Mouse (Mus musculus) heart, embryonic 12.5 days (tissue): ENCODE measurements around the gene Syn1. TPM values are rescaled to one million over a fixed set of nuclear protein-coding genes. Genes with fewer than 3 reads are reported as not detected.

ENCODE experiments used
- ATAC-seq: fragments of 200-750 bp; cut with Nextera tagmentation; 2 replicates; pipeline ENCODE4 v1.8.0; 2017; ENCODE audit warnings: moderate TSS enrichment, moderate library complexity; ENCODE audit not compliant: insufficient number of reproducible peaks, low FRiP score
- H3K27ac ChIP-seq: fragments of 300-500 bp; sonication (generic); 2 replicates; pipeline ENCODE4 v1.5.1; 2016; ENCODE audit warnings: mild to moderate bottlenecking, moderate library complexity; ENCODE audit not compliant: poor library complexity, severe bottlenecking
- H3K27me3 ChIP-seq: fragments of 300-500 bp; sonication (generic); replicated peaks from 2 replicates; pipeline ENCODE4 v1.6.1; 2016; ENCODE audit warnings: mild to moderate bottlenecking, moderate library complexity
- H3K36me3 ChIP-seq: fragments of 300-500 bp; sonication (generic); 2 replicates; pipeline ENCODE4 v1.6.1; 2016; ENCODE audit warnings: mild to moderate bottlenecking, moderate library complexity
- H3K4me1 ChIP-seq: fragments of 300-500 bp; sonication (generic); replicated peaks from 2 replicates; pipeline ENCODE4 v1.6.1; 2016; ENCODE audit warnings: mild to moderate bottlenecking
- H3K4me2 ChIP-seq: fragments of 300-500 bp; sonication (generic); 2 replicates; pipeline ENCODE4 v1.6.1; 2016; ENCODE audit warnings: mild to moderate bottlenecking, moderate library complexity
- H3K4me3 ChIP-seq: fragments of 300-500 bp; sonication (generic); 2 replicates; pipeline ENCODE4 v1.5.1; 2016; ENCODE audit warnings: mild to moderate bottlenecking
- H3K9ac ChIP-seq: fragments of 300-500 bp; sonication (generic); 2 replicates; pipeline ENCODE4 v1.6.1; 2016; ENCODE audit warnings: mild to moderate bottlenecking, moderate library complexity
- H3K9me3 ChIP-seq: fragments of 300-500 bp; sonication (generic); replicated peaks from 2 replicates; pipeline ENCODE4 v1.6.1; 2016; ENCODE audit warnings: mild to moderate bottlenecking, moderate library complexity
- WGBS: fragments of 180-500 bp; shearing (Covaris S2); methylation state at CpG from one replicate; pipeline ENCODE4 v1.1.7; 2016; 5-methylcytosine and 5-hydroxymethylcytosine counted together
- polyA plus RNA-seq: library from polyadenylated mRNA; unstranded; fragments of >200 nt; fragmentation: Nextera tagmentation; extraction: Ambion mirVana; gene quantifications from 2 replicates; pipeline ENCODE4 v1.2.1, GENCODE M21; 2016

Gene Syn1
- 0.31 and 0.33 TPM in 2 replicates for polyA plus RNA-seq

- Histone ChIP-seq H3K9ac (no peak within 1 kb of the TSS), H3K4me2 (peak within 1 kb of the TSS; percentile 71), H3K9me3 (no peaks in the 10 kb centered on the region), H3K27ac (no peak within 1 kb of the TSS), H3K36me3 (peaks cover 2% of the 10 kb centered on the region; the same call in 1 of the 2 replicates), H3K27me3 (peaks cover 11% of the 10 kb centered on the region; the same call in 1 of the 2 replicates), H3K4me3 (peak within 1 kb of the TSS; percentile 42), H3K4me1 (no peaks in the 10 kb centered on the region)
- 9% methylated on average over 42 of the region's 44 CpGs for whole genome bisulfite sequencing
- peak; percentile 91 for ATAC-seq
These were observed at the start of gene Syn1 for GRCm38 (mm10) chrX:20920844-20921364. Syn1 (minus strand) TSS chrX:20921004.

- WGBS: 16% methylated on average over 57 of the region's 57 CpGs
- Histone ChIP-seq H3K9ac (peak within 1 kb of the TSS; percentile 62), H3K27me3 (no peaks in the 10 kb centered on the region), H3K4me2 (peak within 1 kb of the TSS; percentile 60), H3K4me3 (peak within 1 kb of the TSS; percentile 61), H3K9me3 (no peaks in the 10 kb centered on the region), H3K4me1 (no peaks in the 10 kb centered on the region), H3K27ac (peak within 1 kb of the TSS; percentile 84), H3K36me3 (peaks cover 10% of the 10 kb centered on the region; the same call in 1 of the 2 replicates)
- peak; percentile 96 for ATAC-seq
These were observed 40.9 kb upstream of the Syn1 start, which contains the start of gene Uxt for GRCm38 (mm10) chrX:20961477-20962378. Uxt (minus strand) TSS chrX:20962017.

GRCm38 (mm10) chrX:20950191-20950880 lies 29.5 kb upstream of the Syn1 start, which contains the start of gene Elk1:
Elk1 (minus strand) TSS chrX:20950608.
- WGBS: 8% methylated on average over 30 of the region's 30 CpGs

GRCm38 (mm10) chrX:20946055-20946454 lies 25.3 kb upstream of the Syn1 start:
- Histone ChIP-seq H3K4me2 (no peak overlapping the region), H3K4me3 (no peak overlapping the region), H3K36me3 (no peaks in the 10 kb centered on the region), H3K9me3 (no peaks in the 10 kb centered on the region), H3K4me1 (no peaks in the 10 kb centered on the region), H3K27me3 (no peaks in the 10 kb centered on the region), H3K27ac (no peak overlapping the region), H3K9ac (no peak overlapping the region)
- ATAC-seq: no peak
- WGBS: 9% methylated on average over 4 of the region's 4 CpGs

More at GRCm38 (mm10) chrX:20950191-20950880, 29.5 kb upstream of the Syn1 start, which contains the start of gene Elk1:
- peak within 1 kb of the TSS; percentile 72 for H3K9ac ChIP-seq
- H3K9me3 ChIP-seq: no peaks in the 10 kb centered on the region
- H3K27ac ChIP-seq: peak within 1 kb of the TSS; percentile 36; the same call in 1 of the 2 replicates
- peak within 1 kb of the TSS; percentile 69 for H3K4me2 ChIP-seq
- peak within 1 kb of the TSS; percentile 63 for H3K4me3 ChIP-seq
- H3K27me3 ChIP-seq: no peaks in the 10 kb centered on the region
- peak; percentile 96 for ATAC-seq
- H3K36me3 ChIP-seq: no peaks in the 10 kb centered on the region
- no peaks in the 10 kb centered on the region for H3K4me1 ChIP-seq

DNA sequence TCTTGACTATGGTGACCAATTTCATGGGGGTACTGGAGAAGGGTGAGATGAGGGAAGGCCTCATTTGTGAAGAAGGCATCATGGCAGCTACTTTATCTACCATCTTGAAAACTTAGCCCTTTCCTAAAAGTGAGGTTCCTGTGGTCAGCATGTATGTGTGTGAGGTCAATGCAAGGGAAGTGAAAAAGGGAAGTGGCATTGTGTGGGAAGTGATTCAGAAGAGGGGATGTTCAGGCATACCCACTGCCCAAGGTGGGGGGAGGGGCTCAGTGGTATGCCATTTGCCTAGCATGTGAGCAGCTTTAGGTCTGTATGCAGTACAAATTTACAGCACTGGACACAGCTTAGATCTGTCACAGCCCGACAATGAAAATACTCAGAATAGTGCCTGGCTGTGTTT lies 11.2 kb upstream of the Syn1 start:
- Histone ChIP-seq H3K27ac (no peak overlapping the region), H3K4me2 (no peak overlapping the region), H3K4me1 (no peaks in the 10 kb centered on the region), H3K27me3 (no peaks in the 10 kb centered on the region), H3K4me3 (no peak overlapping the region), H3K36me3 (peaks cover 42% of the 10 kb centered on the region), H3K9me3 (no peaks in the 10 kb centered on the region), H3K9ac (no peak overlapping the region)
- 90% methylated on average over 1 of the region's 1 CpGs for WGBS
- ATAC-seq: no peak

DNA sequence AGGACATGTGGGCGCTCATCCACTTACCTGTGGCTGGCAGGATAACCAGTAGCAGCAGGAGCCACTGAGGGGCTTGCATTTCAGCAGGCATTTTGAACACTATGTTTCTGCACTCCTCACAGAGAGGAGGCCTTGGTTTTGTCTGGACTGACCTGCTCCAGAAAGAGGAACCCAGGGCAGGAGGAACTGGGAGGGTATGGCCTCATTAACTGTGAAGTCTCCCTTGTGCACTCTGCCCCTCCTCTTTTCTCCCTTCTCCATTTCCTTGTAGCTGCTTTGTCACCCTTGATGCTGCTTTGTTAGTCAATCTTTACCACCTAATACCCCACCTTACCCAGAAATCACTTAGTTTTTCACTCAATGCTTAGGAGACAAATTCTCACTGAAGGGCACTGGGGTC lies 10.6 kb upstream of the Syn1 start, which contains the start of gene Cfp:
Gene Cfp, minus strand, starts transcription at position 192 of the 400 bp plus-strand sequence.
- no peaks in the 10 kb centered on the region for H3K4me1 ChIP-seq
- H3K27me3 ChIP-seq: no peaks in the 10 kb centered on the region
- H3K9me3 ChIP-seq: no peaks in the 10 kb centered on the region
- no peak within 1 kb of the TSS for H3K4me2 ChIP-seq
- H3K4me3 ChIP-seq: no peak within 1 kb of the TSS
- ATAC-seq: no peak
- no peak within 1 kb of the TSS for H3K9ac ChIP-seq
- 80% methylated on average over 1 of the region's 1 CpGs for WGBS
- H3K27ac ChIP-seq: no peak within 1 kb of the TSS
- peaks cover 42% of the 10 kb centered on the region for H3K36me3 ChIP-seq

GRCm38 (mm10) chrX:20929859-20930258 lies 9.1 kb upstream of the Syn1 start:
- 78% methylated on average over 1 of the region's 1 CpGs for WGBS
- Histone ChIP-seq H3K9me3 (no peaks in the 10 kb centered on the region), H3K9ac (no peak overlapping the region), H3K4me2 (no peak overlapping the region), H3K4me3 (no peak overlapping the region), H3K36me3 (peaks cover 30% of the 10 kb centered on the region), H3K4me1 (no peaks in the 10 kb centered on the region), H3K27me3 (no peaks in the 10 kb centered on the region), H3K27ac (no peak overlapping the region)
- no peak for ATAC-seq

GRCm38 (mm10) chrX:20924976-20925375 lies 4.2 kb upstream of the Syn1 start:
- ATAC-seq: no peak
- Histone ChIP-seq H3K4me2 (no peak overlapping the region), H3K36me3 (peaks cover 30% of the 10 kb centered on the region), H3K9me3 (no peaks in the 10 kb centered on the region), H3K4me1 (no peaks in the 10 kb centered on the region), H3K27me3 (0 out of 2 replicates have a peak, but pooled peaks cover under 1% of the 10 kb centered on the region), H3K27ac (no peak overlapping the region), H3K4me3 (no peak overlapping the region), H3K9ac (no peak overlapping the region)

- no peak overlapping the region for H3K27ac ChIP-seq
- no peak overlapping the region for H3K9ac ChIP-seq
- no peak overlapping the region for H3K4me2 ChIP-seq
- no peak for ATAC-seq
- no peaks in the 10 kb centered on the region for H3K9me3 ChIP-seq
- no peak overlapping the region for H3K4me3 ChIP-seq
- H3K4me1 ChIP-seq: no peaks in the 10 kb centered on the region
- peaks cover 23% of the 10 kb centered on the region for H3K36me3 ChIP-seq
- H3K27me3 ChIP-seq: peaks cover 11% of the 10 kb centered on the region; the same call in 1 of the 2 replicates
- 50% methylated on average over 1 of the region's 1 CpGs for WGBS
These were observed 2.7 kb upstream of the Syn1 start for GRCm38 (mm10) chrX:20923506-20923905.

DNA sequence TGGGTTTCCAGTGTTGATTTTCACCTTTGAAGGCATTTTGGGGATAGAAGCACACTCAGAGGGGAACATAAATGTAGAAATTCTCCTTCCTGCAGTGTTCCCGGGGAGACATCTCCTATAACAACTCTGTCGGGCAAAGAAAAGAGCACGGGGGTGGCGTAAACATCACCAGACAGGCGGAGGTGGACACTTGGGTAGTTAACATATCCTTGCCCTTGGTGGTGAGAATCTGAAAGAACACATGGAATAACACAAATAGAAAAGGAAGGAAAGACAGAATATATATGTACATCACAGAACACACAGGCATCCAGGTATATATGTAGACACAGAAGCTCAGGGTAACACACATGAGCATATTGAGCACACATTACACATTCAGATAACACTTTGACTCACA lies 562 bp upstream of the Syn1 start:
- peak overlapping the region; percentile 71 for H3K4me2 ChIP-seq
- peaks cover 11% of the 10 kb centered on the region; the same call in 1 of the 2 replicates for H3K27me3 ChIP-seq
- H3K9me3 ChIP-seq: no peaks in the 10 kb centered on the region
- no peaks in the 10 kb centered on the region for H3K4me1 ChIP-seq
- peak overlapping the region; percentile 42; the same call in 1 of the 2 replicates for H3K4me3 ChIP-seq
- H3K36me3 ChIP-seq: peaks cover 2% of the 10 kb centered on the region; the same call in 1 of the 2 replicates
- no peak for ATAC-seq
- no peak overlapping the region for H3K27ac ChIP-seq
- WGBS: 30% methylated on average over 5 of the region's 5 CpGs
- H3K9ac ChIP-seq: no peak overlapping the region
